Mouse (Mus musculus) ovary, adult 2 months (tissue): ENCODE results near the gene Lrrn4cl. TPM values are rescaled to one million over a fixed set of nuclear protein-coding genes. Genes with fewer than 3 reads are reported as not detected.

ENCODE experiments used
- polyA plus RNA-seq: library from polyadenylated mRNA; depleted of rRNA; stranded (reverse); fragments of >200 nt; gene quantifications from 2 replicates; pipeline ENCODE4 v1.2.3, GENCODE M21; 2012; rRNA removed

Gene Lrrn4cl
- polyA plus RNA-seq = 3.2 and 4.4 TPM in 2 replicates

GRCm38 (mm10) chr19:8850402-8850901 is at the start of gene Lrrn4cl:
Lrrn4cl (plus strand) TSS chr19:8850768.

GRCm38 (mm10) chr19:8802130-8802821 is 48.3 kb upstream of the Lrrn4cl start, which contains the start of gene Zbtb3:
Zbtb3 (plus strand) TSS chr19:8802555.

GRCm38 (mm10) chr19:8818801-8819595 is 31.6 kb upstream of the Lrrn4cl start, which contains the start of gene Ttc9c:
Ttc9c (minus strand) TSS chr19:8819333.

GRCm38 (mm10) chr19:8819596-8820423 is 30.8 kb upstream of the Lrrn4cl start, which contains the start of gene Hnrnpul2:
Hnrnpul2 (plus strand) TSS chr19:8820010.

GRCm38 (mm10) chr19:8829660-8830059 is 20.9 kb upstream of the Lrrn4cl start, which contains the start of gene AC129217.1:
AC129217.1 (plus strand) TSS chr19:8829773.

GRCm38 (mm10) chr19:8837251-8837791 is 13.2 kb upstream of the Lrrn4cl start, which contains the start of gene Bscl2:
Bscl2 (plus strand) TSS chr19:8837467.

GRCm38 (mm10) chr19:8839103-8839907 is 11.3 kb upstream of the Lrrn4cl start, which contains the start of gene Gng3:
Gng3 (minus strand) TSS chr19:8839194.

GRCm38 (mm10) chr19:8871267-8872186 is 21.0 kb downstream of the Lrrn4cl start, which contains the start of gene Ubxn1:
Ubxn1 (plus strand) TSS chr19:8871496.

GRCm38 (mm10) chr19:8880311-8881033 is 29.9 kb downstream of the Lrrn4cl start, which contains the start of gene Uqcc3:
Uqcc3 (minus strand) TSS chr19:8880923.

GRCm38 (mm10) chr19:8883616-8884015 is 33.0 kb downstream of the Lrrn4cl start, which contains the start of the genes Lbhd1 and Gm49403:
Lbhd1 (plus strand) TSS chr19:8883732.
Gm49403 (plus strand) TSS chr19:8883930.

GRCm38 (mm10) chr19:8888511-8889385 is 38.2 kb downstream of the Lrrn4cl start, which contains the start of the genes 1810009A15Rik and Gm49416:
1810009A15Rik (plus strand) TSS chr19:8888853.
Gm49416 (plus strand) TSS chr19:8888926.

GRCm38 (mm10) chr19:8892829-8893766 is 42.5 kb downstream of the Lrrn4cl start, which contains the start of gene Ints5:
Ints5 (plus strand) TSS chr19:8893005.

GRCm38 (mm10) chr19:8897865-8898495 is 47.4 kb downstream of the Lrrn4cl start, which contains the start of gene Ganab:
Ganab (plus strand) TSS chr19:8898071.

